Mouse (Mus musculus) liver, postnatal 0 days (tissue): ENCODE data around the gene Gucy2d.

ENCODE experiments used
- CTCF ChIP-seq: sonication (generic); IDR thresholded peaks from 2 replicates; pipeline ENCODE4 v1.5.1; 2016; ENCODE audit warnings: antibody characterized with exemption, low read depth
- EP300 ChIP-seq: IDR thresholded peaks from 2 replicates; pipeline ENCODE4 v1.6.1; 2016; ENCODE audit warnings: antibody characterized with exemption, low read depth, mild to moderate bottlenecking

GRCm38 (mm10) chr7:98447585-98448308 lies 7.5 kb downstream of the Gucy2d start:
- TF ChIP-seq CTCF (peak; percentile 68), EP300 (no peak)
